Mouse (Mus musculus) forebrain, embryonic 13.5 days (tissue): ENCODE results near the gene Zc3h10. TPM values are rescaled to one million over a fixed set of nuclear protein-coding genes. Genes with fewer than 3 reads are reported as not detected.

Experiments
- ATAC-seq: fragments of 200-750 bp; cut with Nextera tagmentation; 2 replicates; pipeline ENCODE4 v1.8.0; 2017
- H3K27ac ChIP-seq: fragments of 300-500 bp; sonication (generic); 2 replicates; pipeline ENCODE4 v1.5.1; 2015; ENCODE audit warnings: inconsistent platforms, mild to moderate bottlenecking, moderate library complexity
- H3K27me3 ChIP-seq: fragments of 300-500 bp; sonication (generic); 2 replicates; pipeline ENCODE4 v1.6.1; 2015; ENCODE audit warnings: mild to moderate bottlenecking, inconsistent platforms
- H3K36me3 ChIP-seq: fragments of 300-500 bp; sonication (generic); 2 replicates; pipeline ENCODE4 v1.6.1; 2015; ENCODE audit warnings: mild to moderate bottlenecking, inconsistent platforms; ENCODE audit not compliant: poor library complexity, severe bottlenecking
- H3K4me1 ChIP-seq: fragments of 300-500 bp; sonication (generic); 2 replicates; pipeline ENCODE4 v1.6.1; 2015; ENCODE audit warnings: inconsistent platforms
- H3K4me2 ChIP-seq: fragments of 300-500 bp; sonication (generic); 2 replicates; pipeline ENCODE4 v1.6.1; 2015; ENCODE audit warnings: inconsistent platforms, mild to moderate bottlenecking, moderate library complexity
- H3K4me3 ChIP-seq: fragments of 300-500 bp; sonication (generic); 2 replicates; pipeline ENCODE4 v1.5.1; 2015; ENCODE audit warnings: mild to moderate bottlenecking, inconsistent platforms
- H3K9ac ChIP-seq: fragments of 300-500 bp; sonication (generic); 2 replicates; pipeline ENCODE4 v1.6.1; 2015; ENCODE audit warnings: mild to moderate bottlenecking, inconsistent platforms
- H3K9me3 ChIP-seq: fragments of 300-500 bp; sonication (generic); replicated peaks from 2 replicates; pipeline ENCODE4 v1.6.1; 2016; ENCODE audit warnings: inconsistent platforms
- WGBS: fragments of 180-500 bp; shearing (Covaris S2); methylation state at CpG from one replicate; pipeline ENCODE4 v1.1.7; 2015; 5-methylcytosine and 5-hydroxymethylcytosine counted together
- polyA plus RNA-seq: library from polyadenylated mRNA; unstranded; fragments of >200 nt; fragmentation: Nextera tagmentation; extraction: Ambion mirVana; gene quantifications from 2 replicates; pipeline ENCODE4 v1.2.1, GENCODE M21; 2015

Gene Zc3h10
- polyA plus RNA-seq, 1 experiment from 2014 or later: 19.4 TPM

DNA sequence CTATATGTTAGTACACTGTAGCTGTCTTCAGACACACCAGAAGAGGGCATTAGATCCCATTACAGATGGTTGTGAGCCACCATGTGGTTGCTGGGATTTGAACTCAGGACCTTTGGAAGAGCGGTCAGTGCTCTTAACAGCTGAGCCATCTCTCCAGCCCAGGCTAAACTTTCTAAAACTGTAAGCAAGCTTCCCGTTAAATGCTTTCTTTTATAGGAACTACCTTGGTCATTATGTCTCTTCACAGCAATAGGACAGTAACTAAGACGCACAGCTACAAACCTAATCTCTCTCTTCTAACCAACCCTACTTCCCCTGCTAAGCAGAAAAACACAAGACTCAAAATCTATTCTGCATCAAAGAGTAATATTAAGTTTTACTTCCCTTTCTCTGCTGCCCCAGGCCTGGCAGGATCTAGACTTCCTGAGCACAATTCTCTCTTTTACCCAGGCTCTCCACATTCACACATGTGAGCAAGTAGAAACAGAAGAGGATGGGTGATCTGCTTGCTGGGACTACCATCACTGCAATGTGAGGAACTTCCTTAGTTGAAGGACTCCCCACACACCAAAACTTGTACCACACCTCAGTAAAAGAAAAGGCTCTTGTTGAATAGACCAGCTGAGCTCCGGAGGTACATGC lies 11.8 kb downstream of the Zc3h10 start:
- no peaks in the 10 kb centered on the region for H3K9me3 ChIP-seq
- 0 out of 2 replicates have a peak, but pooled peaks cover 5% of the 10 kb centered on the region for H3K4me1 ChIP-seq
- H3K9ac ChIP-seq: no peak overlapping the region
- H3K4me2 ChIP-seq: peak overlapping the region; percentile 41
- H3K27me3 ChIP-seq: no peaks in the 10 kb centered on the region
- H3K27ac ChIP-seq: no peak overlapping the region
- ATAC-seq: no peak; the same call in 1 of the 2 replicates
- no peak overlapping the region for H3K4me3 ChIP-seq
- H3K36me3 ChIP-seq: no peaks in the 10 kb centered on the region
- whole genome bisulfite sequencing: 69% methylated on average over 4 of the region's 4 CpGs

DNA sequence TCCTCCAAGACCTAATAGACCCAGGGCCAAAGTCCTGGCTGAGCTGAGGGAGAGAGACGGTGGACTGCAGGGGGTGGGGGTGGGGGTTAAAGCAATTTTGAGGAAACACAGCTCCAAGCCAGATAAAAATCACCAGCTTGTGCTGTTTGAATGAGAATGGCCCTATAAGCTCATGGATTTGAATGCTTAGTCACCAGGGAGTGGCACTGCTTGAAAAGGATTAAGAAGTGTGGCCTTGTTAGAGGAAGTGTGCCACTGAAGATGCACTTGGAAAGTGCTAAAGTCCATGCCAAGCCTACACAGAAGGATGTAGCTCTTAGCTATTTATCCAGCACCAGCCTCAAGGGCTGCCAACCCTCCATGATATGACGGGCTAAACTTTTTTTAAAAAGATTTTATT lies 12.4 kb downstream of the Zc3h10 start:
- no peaks in the 10 kb centered on the region for H3K27me3 ChIP-seq
- H3K4me1 ChIP-seq: 0 out of 2 replicates have a peak, but pooled peaks cover 5% of the 10 kb centered on the region
- H3K4me2 ChIP-seq: no peak overlapping the region
- no peak overlapping the region for H3K27ac ChIP-seq
- H3K4me3 ChIP-seq: no peak overlapping the region
- H3K9me3 ChIP-seq: no peaks in the 10 kb centered on the region
- ATAC-seq: no peak
- H3K9ac ChIP-seq: no peak overlapping the region
- 72% methylated on average over 2 of the region's 2 CpGs for WGBS
- no peaks in the 10 kb centered on the region for H3K36me3 ChIP-seq

DNA sequence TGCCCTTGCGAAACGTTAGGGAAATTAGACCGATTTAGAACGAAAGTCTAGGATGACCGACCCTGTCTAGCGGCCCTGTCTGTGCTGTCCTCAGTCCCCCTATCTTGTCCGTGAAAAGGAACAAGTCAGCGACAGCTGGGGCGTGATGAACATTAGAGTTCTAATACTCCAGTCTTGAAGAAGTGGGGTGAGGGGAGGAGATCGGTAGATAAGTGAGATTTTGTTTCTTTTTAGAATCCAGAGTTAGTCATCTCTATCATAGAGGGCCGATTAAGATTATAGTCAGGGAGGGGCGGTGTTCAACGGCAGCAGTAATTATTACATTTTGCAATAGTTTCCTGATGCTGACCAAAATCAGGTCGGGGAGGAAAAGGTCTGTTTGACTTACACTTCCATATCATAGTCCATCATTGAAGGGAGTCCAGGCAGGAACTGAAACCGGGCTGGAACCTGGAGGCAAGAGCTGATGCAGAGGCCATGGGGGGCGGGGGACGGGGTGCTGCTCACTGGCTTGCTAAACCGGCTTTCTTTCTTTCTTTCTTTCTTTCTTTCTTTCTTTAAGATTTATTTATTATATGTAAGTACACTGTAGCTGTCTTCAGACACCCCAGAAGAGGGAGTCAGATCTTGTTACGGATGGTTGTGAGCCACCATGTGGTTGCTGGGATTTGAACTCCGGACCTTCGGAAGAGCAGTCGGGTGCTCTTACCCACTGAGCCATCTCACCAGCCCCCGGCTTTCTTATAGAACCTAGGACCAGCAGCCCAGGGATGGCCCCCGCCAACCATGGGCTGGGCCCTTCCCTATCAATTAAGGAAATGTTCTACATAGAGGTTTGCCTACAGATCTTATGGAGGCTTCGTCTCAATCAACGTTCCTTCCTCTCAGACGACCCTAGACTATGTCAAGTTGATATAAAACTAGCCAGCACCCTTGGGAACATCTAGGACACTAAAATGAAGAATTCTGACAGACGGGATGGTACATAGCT lies 20.9 kb downstream of the Zc3h10 start:
- Histone ChIP-seq H3K27me3 (peaks cover 53% of the 10 kb centered on the region), H3K4me1 (peaks cover 24% of the 10 kb centered on the region), H3K9me3 (no peaks in the 10 kb centered on the region), H3K36me3 (no peaks in the 10 kb centered on the region), H3K27ac (no peak overlapping the region), H3K9ac (peak overlapping the region; percentile 22; the same call in 1 of the 2 replicates), H3K4me2 (peak overlapping the region; percentile 98), H3K4me3 (peak overlapping the region; percentile 64)
- peak; percentile 17; the same call in 1 of the 2 replicates for ATAC-seq
- WGBS: 31% methylated on average over 28 of the region's 28 CpGs

DNA sequence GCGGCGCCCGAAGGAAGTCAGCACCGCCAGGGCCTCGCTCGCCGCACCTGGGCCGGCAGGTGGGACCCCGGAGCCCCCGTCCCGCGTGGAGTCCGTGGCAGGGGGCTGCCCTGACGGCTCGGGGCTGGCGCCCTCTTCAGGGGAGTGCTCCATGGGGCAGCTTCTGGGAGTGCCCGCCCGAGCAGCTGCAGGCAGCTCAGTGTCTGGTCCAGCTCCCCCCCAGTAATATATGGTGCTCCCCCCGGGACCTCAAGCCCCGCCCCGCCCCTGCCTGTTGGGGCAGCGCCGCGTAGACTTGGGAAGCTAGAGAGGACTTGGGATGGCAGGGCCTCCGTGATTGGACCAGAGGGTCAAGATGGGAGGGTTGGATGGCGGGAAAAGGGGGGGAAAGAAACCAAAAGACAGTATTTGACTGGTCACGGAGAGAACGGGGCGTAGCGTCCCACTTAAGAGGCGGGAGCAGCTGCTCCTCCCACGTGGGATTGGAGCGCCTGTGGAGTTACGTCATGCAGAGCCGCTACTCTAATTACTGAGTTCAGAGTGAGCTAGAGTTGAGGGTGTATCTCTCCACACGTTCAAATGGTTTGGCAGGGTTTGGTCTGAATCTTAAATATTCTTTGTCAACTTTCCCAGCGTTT lies 21.8 kb downstream of the Zc3h10 start, which contains the start of gene Esyt1:
TSS of gene Esyt1 (minus strand) at position 201 of the 638 bp plus-strand sequence.
- peak within 1 kb of the TSS; percentile 98 for H3K4me2 ChIP-seq
- H3K9me3 ChIP-seq: no peaks in the 10 kb centered on the region
- under 1% methylated on average over 35 of the region's 37 CpGs for WGBS
- ATAC-seq: peak; percentile 96
- no peaks in the 10 kb centered on the region for H3K36me3 ChIP-seq
- peak within 1 kb of the TSS; percentile 69 for H3K9ac ChIP-seq
- peaks cover 24% of the 10 kb centered on the region for H3K4me1 ChIP-seq
- no peak within 1 kb of the TSS for H3K27ac ChIP-seq
- peaks cover 53% of the 10 kb centered on the region for H3K27me3 ChIP-seq
- peak within 1 kb of the TSS; percentile 64 for H3K4me3 ChIP-seq

DNA sequence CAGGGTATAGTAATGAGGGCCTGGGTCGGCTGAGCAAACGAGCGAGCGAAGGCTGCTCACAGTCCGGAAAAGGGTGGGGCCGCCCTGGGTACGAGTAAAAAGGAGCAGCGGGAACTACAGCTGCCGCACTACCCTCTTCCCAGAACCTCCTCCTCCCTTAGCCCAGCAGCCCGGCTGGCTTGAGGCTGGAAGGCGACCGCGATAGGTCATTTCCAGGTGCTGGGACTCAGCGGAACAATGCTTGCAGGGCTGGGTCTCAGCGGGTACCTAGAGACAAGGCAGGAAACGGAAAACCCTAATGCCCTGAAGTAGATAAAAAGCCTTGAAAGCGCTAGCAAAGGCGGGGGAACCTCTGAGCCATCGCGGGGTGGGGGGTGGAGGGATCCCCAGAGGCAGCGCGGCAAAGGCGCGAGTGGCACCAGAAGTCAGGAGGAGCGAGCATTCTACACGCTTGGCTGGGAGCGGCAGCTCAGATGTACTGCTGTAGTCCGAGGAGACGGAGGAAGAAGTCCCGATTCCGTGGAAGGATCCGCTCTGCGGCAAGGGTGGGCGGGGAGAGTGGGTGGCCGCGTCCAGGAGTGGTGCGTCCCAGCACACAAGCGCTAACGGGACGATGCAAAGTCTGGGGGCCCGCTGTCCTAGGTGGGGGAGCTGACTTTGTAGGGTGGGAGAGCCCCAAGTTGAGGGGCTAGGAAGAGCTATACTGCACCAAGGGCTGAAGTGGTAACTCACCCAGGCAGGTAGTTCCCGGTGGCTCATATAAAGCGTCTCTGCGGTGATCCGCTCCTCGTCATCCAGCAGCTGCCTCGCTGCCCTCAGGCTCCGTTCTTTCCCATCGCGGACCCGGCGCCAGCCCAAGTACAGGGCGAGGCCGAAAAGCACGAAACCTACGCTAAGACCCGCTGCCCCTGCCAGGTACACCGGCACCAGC lies 22.6 kb downstream of the Zc3h10 start:
- no peaks in the 10 kb centered on the region for H3K9me3 ChIP-seq
- under 1% methylated on average over 58 of the region's 58 CpGs for WGBS
- H3K27ac ChIP-seq: no peak overlapping the region
- H3K4me2 ChIP-seq: peak overlapping the region; percentile 98
- peaks cover 24% of the 10 kb centered on the region for H3K4me1 ChIP-seq
- H3K36me3 ChIP-seq: no peaks in the 10 kb centered on the region
- ATAC-seq: peak; percentile 52
- H3K9ac ChIP-seq: peak overlapping the region; percentile 69
- peak overlapping the region; percentile 64 for H3K4me3 ChIP-seq
- H3K27me3 ChIP-seq: peaks cover 53% of the 10 kb centered on the region

DNA sequence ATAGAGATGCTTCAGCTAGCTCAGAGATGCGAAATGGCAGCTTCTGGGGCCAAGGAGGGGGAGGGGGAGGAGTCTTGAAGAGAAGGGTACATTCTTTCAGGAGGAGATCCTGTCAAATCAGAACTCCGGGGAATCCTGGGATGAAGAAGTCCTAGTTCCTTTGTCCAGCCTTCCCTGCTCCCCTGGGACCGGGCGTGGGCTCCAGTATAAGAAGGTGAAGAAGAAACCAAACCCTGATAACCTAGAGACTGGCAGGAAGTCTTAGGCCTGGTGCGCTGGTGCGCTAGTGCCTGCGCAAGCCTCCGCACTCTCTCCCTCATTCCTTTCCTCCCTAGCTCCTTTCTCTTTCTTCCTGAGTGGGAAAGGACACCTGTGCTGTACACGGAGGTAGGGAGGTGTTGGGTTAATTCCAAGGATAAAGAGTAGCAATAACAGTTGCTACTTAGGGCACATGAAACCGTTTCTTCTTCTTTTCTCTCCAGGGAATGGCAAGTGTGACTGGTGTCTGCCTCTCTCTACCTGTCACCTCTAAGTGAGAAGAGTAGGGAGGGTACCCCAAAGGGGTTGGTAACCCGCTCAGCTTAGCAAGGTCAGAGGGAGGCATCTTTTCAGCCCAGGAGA lies 23.4 kb downstream of the Zc3h10 start:
- ATAC-seq: no peak
- WGBS: 11% methylated on average over 11 of the region's 11 CpGs
- Histone ChIP-seq H3K4me2 (peak overlapping the region; percentile 98), H3K27ac (no peak overlapping the region), H3K27me3 (peaks cover 46% of the 10 kb centered on the region), H3K9me3 (no peaks in the 10 kb centered on the region), H3K4me3 (peak overlapping the region; percentile 64), H3K36me3 (no peaks in the 10 kb centered on the region), H3K4me1 (peaks cover 24% of the 10 kb centered on the region), H3K9ac (peak overlapping the region; percentile 69)

DNA sequence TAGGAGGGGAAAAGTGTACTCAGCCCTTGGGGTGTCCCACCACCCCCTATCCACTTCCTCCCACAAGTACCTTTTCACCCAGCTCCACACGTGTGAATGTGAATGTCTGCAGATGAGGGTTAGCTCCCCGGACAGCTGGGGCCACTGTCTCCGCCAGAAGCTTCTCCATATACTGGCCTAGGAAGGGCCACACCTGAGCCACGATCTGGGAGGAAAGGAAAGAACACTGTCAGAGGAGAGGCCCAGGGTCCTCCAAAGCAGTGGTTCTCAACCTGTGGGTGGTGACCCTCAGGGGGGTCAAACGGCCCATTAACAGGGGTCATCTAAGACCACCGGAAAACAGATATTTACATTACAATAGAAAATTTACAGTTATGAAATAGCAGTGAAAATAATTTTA lies 25.2 kb downstream of the Zc3h10 start:
- Histone ChIP-seq H3K9ac (no peak overlapping the region), H3K4me3 (no peak overlapping the region), H3K36me3 (no peaks in the 10 kb centered on the region; the same call in 1 of the 2 replicates), H3K9me3 (no peaks in the 10 kb centered on the region), H3K4me1 (peaks cover 24% of the 10 kb centered on the region), H3K4me2 (no peak overlapping the region), H3K27me3 (peaks cover 44% of the 10 kb centered on the region), H3K27ac (no peak overlapping the region)
- WGBS: 74% methylated on average over 6 of the region's 6 CpGs
- no peak for ATAC-seq

DNA sequence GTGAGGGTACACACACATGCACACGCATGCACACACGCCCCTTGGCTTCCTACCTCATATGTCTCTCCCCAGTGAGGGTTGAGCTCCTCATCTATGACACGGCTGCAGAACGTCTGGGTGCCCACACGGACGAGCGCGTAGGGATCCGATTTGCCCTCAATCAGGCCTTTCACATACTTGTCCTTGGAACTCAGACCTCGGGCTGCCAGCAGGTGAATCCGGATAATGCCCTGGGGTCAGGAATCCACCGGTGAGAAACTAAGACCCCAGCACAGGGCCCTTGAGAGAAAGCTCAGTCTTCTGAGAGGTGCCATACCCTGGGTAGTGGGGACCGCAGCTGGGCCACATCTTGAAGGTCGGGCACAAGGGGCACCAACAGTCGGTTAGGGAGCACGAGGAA lies 27.0 kb downstream of the Zc3h10 start:
- Histone ChIP-seq H3K4me1 (peaks cover 16% of the 10 kb centered on the region; the same call in 1 of the 2 replicates), H3K27me3 (peaks cover 56% of the 10 kb centered on the region), H3K36me3 (no peaks in the 10 kb centered on the region; the same call in 1 of the 2 replicates), H3K4me2 (no peak overlapping the region), H3K9me3 (no peaks in the 10 kb centered on the region), H3K27ac (no peak overlapping the region), H3K4me3 (no peak overlapping the region), H3K9ac (no peak overlapping the region)
- ATAC-seq: no peak
- 84% methylated on average over 16 of the region's 16 CpGs for WGBS

DNA sequence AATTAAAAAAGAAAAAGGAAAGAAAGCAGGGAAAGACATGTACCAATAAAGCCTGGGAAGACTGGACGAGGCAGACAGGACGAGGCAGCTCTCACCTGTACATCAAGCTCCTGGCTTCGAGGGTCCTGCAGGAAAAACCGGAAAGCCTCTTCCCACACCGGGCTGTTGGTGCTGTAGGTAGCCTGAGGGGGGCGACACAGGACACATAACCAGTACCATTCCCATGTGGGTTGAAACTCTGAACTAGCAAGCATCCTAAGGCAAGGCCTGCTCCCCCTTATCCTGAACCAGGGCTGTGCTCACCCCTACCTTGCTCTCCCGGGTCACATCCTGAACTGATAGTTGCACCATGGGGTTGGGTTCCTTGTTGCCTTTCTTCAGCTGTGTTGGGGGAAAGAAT lies 28.7 kb downstream of the Zc3h10 start:
- Histone ChIP-seq H3K9ac (no peak overlapping the region), H3K36me3 (no peaks in the 10 kb centered on the region; the same call in 1 of the 2 replicates), H3K9me3 (no peaks in the 10 kb centered on the region), H3K4me1 (no peaks in the 10 kb centered on the region), H3K27me3 (peaks cover 52% of the 10 kb centered on the region), H3K4me2 (no peak overlapping the region), H3K27ac (no peak overlapping the region), H3K4me3 (no peak overlapping the region)
- 66% methylated on average over 7 of the region's 7 CpGs for WGBS
- ATAC-seq: no peak

DNA sequence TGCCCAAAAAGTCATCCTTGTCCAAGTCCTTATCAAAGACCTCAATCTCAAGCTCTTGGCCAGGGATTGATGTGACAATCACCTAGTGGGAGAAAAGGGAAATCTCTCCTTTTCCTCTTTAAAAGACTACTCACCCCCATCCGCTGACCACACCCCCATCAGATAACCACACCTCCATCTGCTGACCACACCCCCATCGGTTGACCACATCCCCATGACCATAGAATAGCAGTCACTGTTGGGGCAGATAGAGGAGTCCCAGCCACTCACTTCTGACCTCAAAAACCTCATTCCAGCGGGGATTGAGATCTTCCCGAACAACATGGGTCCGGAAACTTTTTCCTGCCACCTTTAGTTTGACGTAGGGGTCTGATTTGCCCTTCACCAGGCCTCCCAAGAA lies 30.9 kb downstream of the Zc3h10 start:
- Histone ChIP-seq H3K4me1 (no peaks in the 10 kb centered on the region), H3K27ac (no peak overlapping the region), H3K4me2 (no peak overlapping the region), H3K4me3 (no peak overlapping the region), H3K27me3 (peaks cover 35% of the 10 kb centered on the region), H3K36me3 (peaks cover 3% of the 10 kb centered on the region; the same call in 1 of the 2 replicates), H3K9me3 (no peaks in the 10 kb centered on the region), H3K9ac (no peak overlapping the region)
- ATAC-seq: no peak
- WGBS: 20% methylated on average over 6 of the region's 6 CpGs
